Mouse (Mus musculus) adrenal gland, adult 18-20 months (tissue): Measurements from ENCODE around the gene Slc19a1. TPM values are rescaled to one million over a fixed set of nuclear protein-coding genes. Genes with fewer than 3 reads are reported as not detected.

Experiments
- DNase-seq, 2 experiments: peaks; one replicate each; pipeline ENCODE4 v3.0.0; 2021 to 2022; ENCODE audit warnings: low spot score in 2 of 2
- total RNA-seq, 2 experiments: library from RNA; stranded (reverse); gene quantifications; 1 replicate in 1 of 2; 2 replicates in 1 of 2; pipeline ENCODE4 v1.2.3; 2021

The Slc19a1 gene
- total RNA-seq, 2 experiments from 2014 or later: 17.6 to 26.6 TPM

DNA sequence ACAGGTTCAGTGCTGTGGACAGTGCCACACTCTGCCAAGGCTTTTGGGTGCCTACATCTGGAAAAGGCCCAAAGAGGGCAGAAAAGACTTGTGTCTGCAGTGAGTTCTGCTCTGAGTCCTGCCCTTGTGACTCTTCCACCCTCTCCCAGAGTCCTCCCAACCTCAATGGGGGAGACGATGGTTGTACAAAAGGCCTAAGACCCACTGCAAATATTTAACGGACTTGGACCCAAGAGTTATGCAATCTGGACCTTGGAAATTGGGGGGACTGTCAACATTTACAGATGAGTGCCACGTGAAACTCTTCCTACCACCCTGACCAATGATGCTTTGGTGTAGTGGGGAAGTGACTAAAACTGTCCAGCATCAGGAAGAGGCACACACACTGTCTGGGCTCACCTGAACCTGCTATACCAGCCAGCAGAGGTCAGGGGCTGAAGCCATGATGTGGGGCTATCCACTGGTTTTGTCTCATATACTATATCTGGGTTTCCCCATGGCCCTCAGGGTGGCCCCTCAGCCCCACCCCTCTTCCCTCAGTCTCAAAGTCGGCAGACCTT lies 59.6 kb downstream of the Slc19a1 start:
- DNase-seq: no peak

DNA sequence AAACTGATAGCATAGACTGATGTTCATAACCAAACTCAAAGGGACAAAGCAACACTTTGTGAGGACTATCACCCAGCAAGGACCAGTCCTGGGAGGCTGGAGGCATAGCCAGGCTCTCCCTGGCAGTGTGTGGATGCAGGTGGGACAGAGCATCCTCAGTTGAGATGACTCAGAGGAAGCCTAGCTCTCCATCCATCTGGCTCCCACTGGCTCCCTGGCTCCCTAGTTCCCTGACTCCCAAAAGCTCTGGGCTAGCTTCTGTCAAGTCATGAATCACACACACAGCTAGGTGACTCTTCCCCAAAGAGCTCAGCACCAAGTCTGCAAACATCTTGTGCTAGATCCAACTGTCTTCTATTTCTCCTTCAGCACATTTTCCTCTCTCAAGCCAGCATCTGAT lies 61.8 kb downstream of the Slc19a1 start:
- no peak for DNase-seq

DNA sequence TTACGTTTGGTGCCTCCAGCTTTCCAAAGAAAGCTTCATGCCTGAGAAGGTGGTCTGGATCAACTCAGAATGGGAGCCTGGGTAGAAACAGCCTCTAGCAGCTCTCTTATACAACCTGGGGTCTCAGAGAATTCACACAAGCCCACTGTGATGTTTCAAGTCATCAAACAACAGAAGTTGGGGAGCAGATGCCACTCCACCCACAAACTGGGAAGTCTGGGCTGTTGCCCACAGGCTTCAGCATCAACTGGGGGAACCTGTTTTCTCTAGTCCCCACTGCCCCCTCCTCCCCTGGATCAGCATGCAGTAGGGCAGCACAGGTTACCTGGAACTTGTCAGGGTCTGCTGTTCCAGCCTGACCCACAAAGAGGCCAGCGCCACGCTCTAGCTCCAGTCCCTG lies 63.6 kb downstream of the Slc19a1 start:
- no peak for DNase-seq

DNA sequence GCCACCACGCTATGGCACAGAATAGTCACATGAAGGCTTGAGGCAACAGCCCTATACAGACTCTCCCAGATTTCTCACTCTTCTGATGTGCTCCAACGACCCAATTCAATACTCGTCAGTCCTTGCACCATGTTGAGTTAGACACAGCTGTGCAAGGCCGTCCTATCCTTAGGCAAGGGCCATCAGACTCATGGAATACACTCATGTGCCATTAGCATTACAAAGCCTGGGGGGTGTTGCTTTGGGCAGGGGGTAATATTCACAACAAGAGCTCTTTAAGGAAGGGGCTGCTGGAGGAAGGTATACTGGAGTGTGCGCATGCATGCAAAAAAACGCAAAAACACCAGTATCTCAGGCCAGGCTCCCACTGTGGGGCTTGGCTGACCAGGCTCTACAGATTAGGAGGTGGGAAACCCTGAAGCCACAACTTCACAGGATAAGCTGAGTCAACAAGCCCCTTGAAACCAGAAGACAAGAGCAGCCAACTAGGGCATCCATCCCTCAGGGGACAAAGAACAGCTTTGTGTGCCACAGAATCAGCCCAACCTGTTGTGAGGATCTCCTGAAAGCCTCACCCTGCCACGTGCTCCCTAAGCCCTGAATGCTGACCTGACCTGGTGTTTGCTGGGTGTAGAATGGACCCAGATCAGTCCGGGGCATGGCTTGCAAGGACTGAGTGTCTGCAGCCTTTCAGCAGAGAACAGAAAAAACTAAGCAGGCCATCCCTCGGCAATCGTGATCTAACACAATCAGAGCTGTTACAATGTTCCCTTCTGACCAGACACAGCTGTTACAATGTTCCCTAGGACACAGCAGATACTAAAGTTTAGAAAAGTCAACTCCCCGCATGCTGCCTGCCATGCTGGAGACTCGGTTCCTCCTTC lies 65.2 kb downstream of the Slc19a1 start:
- DNase-seq: no peak

DNA sequence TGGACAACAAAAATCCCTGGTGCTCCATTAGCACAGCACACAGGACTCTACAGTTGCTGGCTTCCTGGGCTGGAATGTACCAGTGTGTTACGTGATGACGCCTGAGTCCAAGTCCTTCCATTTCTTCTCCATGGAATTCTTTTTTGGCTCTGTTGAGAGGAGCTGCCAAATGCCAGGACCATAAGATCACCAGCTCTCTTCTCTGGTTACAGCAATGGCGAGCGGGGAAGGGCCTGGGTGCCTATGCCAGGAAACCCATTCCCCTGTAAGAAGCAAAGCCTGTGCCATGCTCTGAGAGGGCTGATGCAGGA lies 65.8 kb downstream of the Slc19a1 start:
- DNase-seq: no peak

DNA sequence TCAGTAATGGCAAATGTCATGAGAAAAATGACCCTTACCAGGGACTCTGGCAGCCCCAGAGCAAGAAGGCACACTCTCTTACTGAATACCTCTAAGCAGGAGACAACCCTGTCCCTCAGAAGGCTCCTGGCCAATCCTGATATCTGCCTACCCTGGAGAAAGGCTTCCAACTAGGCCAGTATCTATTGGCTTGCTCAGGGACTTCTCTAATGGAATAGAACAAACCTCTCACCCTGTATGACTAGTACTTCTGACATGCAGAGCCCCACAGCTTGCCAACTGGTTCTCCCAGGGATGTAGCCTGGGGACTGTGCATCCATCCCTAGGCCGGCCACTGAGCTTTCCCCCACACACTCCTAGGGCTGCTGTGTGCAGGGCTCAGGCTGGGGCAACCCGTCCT lies 66.6 kb downstream of the Slc19a1 start:
- no peak for DNase-seq

DNA sequence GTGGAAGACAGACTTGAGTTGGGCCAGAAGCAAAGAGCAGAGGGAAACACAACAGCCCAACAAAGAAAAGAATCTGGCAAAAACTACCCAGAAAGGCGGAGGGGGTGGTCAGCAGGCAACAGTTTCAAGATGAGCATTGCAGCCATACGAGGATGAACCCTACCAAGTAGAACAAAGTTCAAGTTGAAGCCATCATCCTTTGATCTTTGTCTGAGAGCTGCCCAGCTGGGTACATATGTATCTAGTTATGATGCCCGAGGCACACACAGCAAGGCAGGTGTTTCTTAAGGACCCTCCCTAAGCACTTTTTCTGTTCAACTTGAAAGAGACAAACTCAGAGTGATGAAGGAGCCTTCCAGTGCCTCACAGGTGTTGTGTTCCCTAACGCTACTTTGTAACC lies 67.7 kb downstream of the Slc19a1 start:
- DNase-seq: no peak

DNA sequence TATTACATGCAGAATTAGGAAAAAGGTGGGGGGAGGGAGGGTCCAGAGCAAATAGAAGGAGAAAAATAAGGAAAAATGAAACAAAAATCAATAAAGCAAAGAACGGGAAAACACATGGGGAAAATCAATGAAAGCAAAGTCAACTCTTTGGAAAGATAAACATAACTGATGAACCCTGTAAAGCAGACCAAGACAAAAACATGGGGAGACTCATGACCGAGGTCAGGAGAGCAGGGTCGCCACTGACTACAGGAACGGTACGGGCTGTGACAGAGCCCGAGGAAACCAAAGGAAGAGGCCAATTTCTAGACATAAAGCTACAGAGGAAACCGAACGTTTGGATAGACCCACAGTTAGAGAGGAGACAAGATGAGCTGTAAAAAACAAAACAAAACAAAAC lies 71.6 kb downstream of the Slc19a1 start:
- no peak for DNase-seq

DNA sequence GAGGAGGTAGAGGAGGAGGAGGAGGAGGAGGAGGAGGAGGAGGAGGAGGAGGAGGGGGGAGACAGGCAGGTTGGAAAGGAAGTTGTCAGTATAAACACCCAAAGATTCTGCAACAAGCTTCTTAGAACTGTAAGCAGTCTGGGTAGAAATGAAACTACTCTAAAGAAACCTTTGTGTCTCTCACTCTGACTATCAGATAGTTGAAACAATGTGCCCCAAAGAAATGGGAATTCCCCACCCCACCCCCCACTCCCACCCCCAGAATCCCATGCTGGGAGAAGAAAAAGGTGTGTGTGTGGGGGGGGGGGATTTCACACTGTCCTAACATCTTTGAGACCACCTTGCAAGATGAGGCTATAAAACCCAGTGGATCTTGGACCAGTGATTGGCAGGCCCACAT lies 72.3 kb downstream of the Slc19a1 start:
- no peak for DNase-seq

DNA sequence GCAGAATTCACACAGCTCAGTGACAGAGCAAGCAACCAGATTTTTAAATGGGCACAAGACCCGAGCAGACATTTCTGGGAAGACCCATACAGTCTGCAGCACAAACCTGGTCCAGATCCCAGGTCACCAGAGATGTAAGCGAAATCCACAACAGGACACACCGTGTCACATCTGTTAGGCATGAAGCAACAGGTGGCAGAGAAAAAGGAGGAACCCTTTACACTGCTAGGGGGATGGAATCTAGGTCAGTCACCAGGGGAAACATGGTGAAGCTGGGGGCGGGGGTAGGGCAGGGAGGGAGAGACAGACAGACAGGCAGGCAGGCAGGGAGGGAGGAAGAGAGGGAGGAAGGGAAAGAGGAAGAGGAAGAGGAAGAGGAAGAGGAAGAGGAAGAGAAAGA lies 76.1 kb downstream of the Slc19a1 start:
- no peak for DNase-seq

DNA sequence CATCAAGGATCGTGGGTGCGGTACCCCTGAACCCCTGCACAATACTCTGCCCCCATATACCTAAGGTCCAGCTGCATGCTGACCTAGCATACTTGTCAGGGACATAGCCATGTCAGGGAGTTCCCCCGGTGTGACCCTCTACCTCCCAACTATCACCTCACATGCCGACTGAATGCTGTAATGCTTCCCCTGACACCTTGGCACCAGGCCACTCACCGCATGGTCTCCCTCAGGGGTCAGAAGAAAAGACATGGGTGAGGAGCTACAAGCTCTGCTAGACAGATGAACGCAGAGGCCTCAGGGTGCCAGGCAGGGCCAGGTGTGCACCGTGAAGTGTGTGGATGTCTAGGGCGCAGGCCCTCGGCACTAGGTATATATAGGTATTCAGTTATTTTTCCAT lies 78.0 kb downstream of the Slc19a1 start:
- DNase-seq: no peak

Other genes with a start within 250 kb of the Slc19a1 start
- gene Pcbp3, start 70.4 kb upstream of the Slc19a1 start, total RNA-seq: 10 to 100 TPM; 26.2 to 38.9 TPM
- 10 to 100 TPM; 31.8 to 41.9 TPM for gene Col18a1, start 134.3 kb downstream of the Slc19a1 start, total RNA-seq
- gene Pofut2, start 227.0 kb downstream of the Slc19a1 start, total RNA-seq: 10 to 100 TPM; 83.1 to 93.5 TPM